Mouse (Mus musculus) layer of hippocampus, adult 9-11 months (tissue): ENCODE measurements around the gene Tnfsf10.

ENCODE experiments used
- DNase-seq: peaks from one replicate; pipeline ENCODE4 v3.0.0; 2022

Gene Tnfsf10

DNA sequence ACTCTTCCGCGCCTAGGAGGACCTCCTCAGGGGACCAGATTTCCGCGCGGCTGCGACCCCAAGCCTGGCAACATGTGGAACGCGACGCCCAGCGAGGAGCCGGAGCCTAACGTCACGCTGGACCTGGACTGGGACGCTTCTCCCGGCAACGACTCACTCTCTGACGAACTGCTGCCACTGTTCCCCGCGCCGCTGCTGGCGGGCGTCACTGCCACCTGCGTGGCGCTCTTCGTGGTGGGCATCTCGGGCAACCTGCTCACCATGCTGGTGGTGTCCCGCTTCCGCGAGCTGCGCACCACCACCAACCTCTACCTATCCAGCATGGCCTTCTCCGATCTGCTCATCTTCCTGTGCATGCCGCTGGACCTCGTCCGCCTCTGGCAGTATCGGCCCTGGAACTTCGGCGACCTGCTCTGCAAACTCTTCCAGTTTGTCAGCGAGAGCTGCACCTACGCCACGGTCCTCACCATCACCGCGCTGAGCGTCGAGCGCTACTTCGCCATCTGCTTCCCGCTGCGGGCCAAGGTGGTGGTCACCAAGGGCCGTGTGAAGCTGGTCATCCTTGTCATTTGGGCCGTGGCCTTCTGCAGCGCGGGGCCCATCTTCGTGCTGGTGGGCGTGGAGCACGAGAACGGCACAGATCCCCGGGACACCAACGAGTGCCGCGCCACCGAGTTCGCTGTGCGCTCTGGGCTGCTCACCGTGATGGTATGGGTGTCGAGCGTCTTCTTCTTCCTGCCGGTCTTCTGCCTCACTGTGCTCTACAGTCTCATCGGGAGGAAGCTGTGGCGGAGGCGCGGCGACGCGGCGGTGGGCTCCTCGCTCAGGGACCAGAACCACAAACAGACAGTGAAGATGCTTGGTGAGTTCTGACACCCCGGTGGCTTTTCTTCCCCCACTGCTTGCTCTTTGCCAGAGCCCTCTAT lies 55.2 kb downstream of the Tnfsf10 start:
- DNase-seq: no peak

DNA sequence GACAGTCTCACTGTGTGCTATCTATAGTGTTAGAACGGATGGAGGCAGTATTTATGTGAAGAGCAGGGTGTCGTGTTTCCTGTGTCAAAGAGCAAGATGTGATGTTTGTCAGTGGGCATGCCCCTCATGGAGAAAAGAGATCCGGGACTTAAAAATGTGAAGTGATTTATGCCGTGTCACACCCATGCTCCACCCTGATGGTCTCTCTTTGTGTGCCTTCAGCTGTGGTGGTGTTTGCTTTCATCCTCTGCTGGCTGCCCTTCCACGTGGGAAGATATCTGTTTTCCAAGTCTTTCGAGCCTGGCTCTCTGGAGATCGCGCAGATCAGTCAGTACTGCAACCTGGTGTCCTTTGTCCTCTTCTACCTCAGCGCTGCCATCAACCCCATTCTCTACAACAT lies 57.6 kb downstream of the Tnfsf10 start:
- no peak for DNase-seq

DNA sequence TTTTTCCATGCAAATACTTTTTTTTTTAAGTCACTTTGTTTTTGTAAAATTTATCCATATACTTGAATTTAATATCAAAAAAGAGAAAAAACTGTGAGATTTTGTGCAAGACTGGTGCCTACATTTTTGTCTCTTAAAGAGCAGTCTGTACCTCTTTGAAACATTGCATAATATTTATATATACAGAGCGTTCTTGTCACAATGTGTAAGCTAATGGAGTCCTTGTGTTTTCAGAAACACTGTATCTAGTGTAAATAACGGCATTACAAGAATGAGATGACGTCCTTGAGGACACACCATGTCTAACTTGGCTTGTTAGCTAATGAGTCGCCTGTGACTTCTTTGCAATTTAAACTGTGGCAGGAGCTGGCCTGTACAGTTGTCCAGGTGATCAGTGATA lies 61.1 kb downstream of the Tnfsf10 start:
- DNase-seq: no peak

DNA sequence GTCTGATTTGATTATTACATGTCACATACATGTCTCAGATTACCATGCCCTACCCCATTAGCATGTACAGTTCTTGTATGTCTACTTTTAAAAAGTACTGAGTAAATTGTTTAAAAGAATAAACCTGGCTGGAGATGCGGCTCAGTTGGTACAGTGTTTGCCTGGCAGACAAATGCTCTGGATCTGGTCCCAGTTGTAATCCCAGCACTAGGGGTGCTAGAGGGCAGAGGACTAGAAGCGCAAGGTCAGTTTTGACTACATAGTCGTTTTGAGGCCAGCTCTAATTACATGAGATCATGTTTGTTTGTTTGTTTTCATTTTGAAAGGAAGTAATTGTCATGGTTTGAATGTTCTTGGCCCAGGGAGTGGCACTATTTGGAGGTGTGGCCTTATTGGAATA lies 68.0 kb downstream of the Tnfsf10 start:
- no peak for DNase-seq

DNA sequence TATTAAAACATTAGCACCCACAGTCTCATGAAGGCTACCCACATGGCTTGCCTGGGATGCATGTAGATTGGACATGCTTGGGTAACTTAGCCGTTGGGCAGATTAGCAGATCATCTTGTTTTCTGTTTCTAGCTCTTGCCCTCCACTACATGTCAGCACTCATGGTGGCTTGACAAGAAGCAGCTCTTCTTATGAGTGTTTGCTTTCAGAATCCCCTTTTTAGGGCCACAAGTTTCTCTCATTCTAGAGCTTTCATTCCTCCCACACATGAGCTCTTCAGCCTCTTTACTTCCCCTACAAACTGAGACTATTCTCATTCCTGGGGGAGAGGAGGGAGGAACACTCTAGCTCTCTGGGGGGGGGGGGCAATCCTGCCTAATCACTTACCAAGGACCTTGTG lies 73.1 kb downstream of the Tnfsf10 start:
- no peak for DNase-seq
